Mouse (Mus musculus) neural tube, embryonic 15.5 days (tissue): ENCODE results near the gene Ces4a. TPM values are rescaled to one million over a fixed set of nuclear protein-coding genes. Genes with fewer than 3 reads are reported as not detected.

ENCODE experiments used
- ATAC-seq: fragments of 200-750 bp; cut with Nextera tagmentation; 2 replicates; pipeline ENCODE4 v1.8.0; 2017; ENCODE audit warnings: mild to moderate bottlenecking, moderate TSS enrichment, moderate library complexity; ENCODE audit not compliant: low FRiP score
- H3K27ac ChIP-seq: fragments of 300-500 bp; sonication (generic); replicated peaks from 2 replicates; pipeline ENCODE4 v1.5.1; 2015; ENCODE audit warnings: mild to moderate bottlenecking, inconsistent platforms
- H3K27me3 ChIP-seq: fragments of 300-500 bp; sonication (generic); replicated peaks from 2 replicates; pipeline ENCODE4 v1.6.1; 2015; ENCODE audit warnings: inconsistent platforms
- H3K36me3 ChIP-seq: fragments of 300-500 bp; sonication (generic); 2 replicates; pipeline ENCODE4 v1.6.1; 2015; ENCODE audit warnings: inconsistent platforms
- H3K4me1 ChIP-seq: fragments of 300-500 bp; sonication (generic); 2 replicates; pipeline ENCODE4 v1.6.1; 2015; ENCODE audit warnings: inconsistent platforms
- H3K4me2 ChIP-seq: fragments of 300-500 bp; sonication (generic); 2 replicates; pipeline ENCODE4 v1.6.1; 2015; ENCODE audit warnings: inconsistent platforms, mild to moderate bottlenecking, moderate library complexity
- H3K4me3 ChIP-seq: fragments of 300-500 bp; sonication (generic); replicated peaks from 2 replicates; pipeline ENCODE4 v1.5.1; 2015; ENCODE audit warnings: mild to moderate bottlenecking, inconsistent platforms
- H3K9ac ChIP-seq: fragments of 300-500 bp; sonication (generic); replicated peaks from 2 replicates; pipeline ENCODE4 v1.6.1; 2015; ENCODE audit warnings: mild to moderate bottlenecking, inconsistent platforms
- H3K9me3 ChIP-seq: fragments of 300-500 bp; sonication (generic); replicated peaks from 2 replicates; pipeline ENCODE4 v1.6.1; 2016; ENCODE audit warnings: inconsistent platforms
- WGBS: fragments of 180-500 bp; shearing (Covaris S2); methylation state at CpG from one replicate; pipeline ENCODE4 v1.1.7; 2015; ENCODE audit warnings: mixed read lengths; 5-methylcytosine and 5-hydroxymethylcytosine counted together
- polyA plus RNA-seq: library from polyadenylated mRNA; unstranded; fragments of >200 nt; fragmentation: Nextera tagmentation; extraction: Ambion mirVana; gene quantifications from 2 replicates; pipeline ENCODE4 v1.2.1, GENCODE M21; 2015

The Ces4a gene
- polyA plus RNA-seq, 1 experiment from 2014 or later = 0.18 TPM

DNA sequence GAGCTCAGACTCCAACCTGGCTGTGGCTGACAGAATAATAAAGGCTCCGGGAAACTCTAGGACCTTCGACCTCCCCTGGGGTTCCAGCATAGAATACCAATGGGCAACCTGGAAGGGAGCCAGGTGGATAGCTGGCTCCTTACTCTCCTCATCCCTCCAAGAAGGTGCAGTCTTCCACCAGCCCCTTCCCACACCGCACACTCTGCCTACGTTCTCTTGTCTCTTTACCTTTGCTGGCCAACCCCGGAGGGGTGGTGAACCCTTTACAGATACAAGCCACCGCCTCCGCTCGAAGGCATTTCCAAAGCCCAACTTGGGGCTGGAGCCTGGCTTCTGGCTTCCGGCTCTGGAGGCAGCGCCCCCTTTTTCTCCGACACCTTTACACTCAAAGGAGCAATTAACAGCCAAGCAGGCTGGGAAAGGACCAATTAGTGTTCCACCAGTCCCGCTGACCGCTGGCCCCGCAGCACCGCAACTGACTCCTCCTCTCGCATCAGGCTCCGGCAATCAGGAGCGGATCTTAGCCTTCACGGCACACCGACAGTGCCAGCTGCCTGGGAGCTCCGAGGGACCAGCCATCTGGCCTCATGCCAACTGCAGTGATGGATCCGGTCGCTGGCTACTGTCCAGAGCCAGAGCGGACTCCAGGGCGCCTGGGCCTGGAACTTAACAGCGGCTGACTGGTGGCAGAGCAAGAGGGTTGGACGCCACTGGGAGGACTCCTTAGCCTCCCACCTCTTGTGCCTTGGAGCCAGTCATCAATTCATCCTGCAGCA is 21.2 kb downstream of the Ces4a start:
- Histone ChIP-seq H3K36me3 (no peaks in the 10 kb centered on the region), H3K4me3 (peak overlapping the region; percentile 38), H3K4me1 (peaks cover 13% of the 10 kb centered on the region), H3K27me3 (no peaks in the 10 kb centered on the region; the same call in 1 of the 2 replicates), H3K9me3 (no peaks in the 10 kb centered on the region), H3K9ac (peak overlapping the region; percentile 42), H3K27ac (peak overlapping the region; percentile 72), H3K4me2 (peak overlapping the region; percentile 67)
- peak; percentile 93 for ATAC-seq
- 2% methylated on average over 27 of the region's 27 CpGs for WGBS

DNA sequence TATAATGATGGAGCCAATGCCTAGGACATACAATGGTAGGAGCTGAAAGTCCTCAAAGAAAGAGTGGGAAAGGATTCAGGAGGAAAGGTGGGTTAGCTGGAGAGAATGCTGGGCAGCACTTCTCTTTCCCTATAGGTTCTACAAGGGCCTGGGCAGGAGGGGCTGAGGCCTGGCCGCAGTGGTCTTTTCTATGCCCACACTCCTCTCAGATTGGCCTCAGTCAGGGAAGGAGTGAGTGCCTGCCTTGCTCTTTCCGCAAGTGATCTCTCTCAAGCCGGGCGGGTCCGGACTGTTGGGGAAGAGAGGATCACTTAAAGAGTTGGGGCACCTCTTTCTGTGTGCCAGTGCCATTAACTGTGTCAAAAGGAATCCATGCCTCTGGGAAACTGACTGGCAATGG is 22.7 kb downstream of the Ces4a start:
- Histone ChIP-seq H3K36me3 (no peaks in the 10 kb centered on the region), H3K4me1 (peaks cover 13% of the 10 kb centered on the region), H3K4me3 (no peak overlapping the region), H3K9me3 (no peaks in the 10 kb centered on the region), H3K9ac (no peak overlapping the region), H3K4me2 (no peak overlapping the region), H3K27me3 (no peaks in the 10 kb centered on the region; the same call in 1 of the 2 replicates), H3K27ac (no peak overlapping the region)
- ATAC-seq = no peak
- 90% methylated on average over 5 of the region's 5 CpGs for WGBS

DNA sequence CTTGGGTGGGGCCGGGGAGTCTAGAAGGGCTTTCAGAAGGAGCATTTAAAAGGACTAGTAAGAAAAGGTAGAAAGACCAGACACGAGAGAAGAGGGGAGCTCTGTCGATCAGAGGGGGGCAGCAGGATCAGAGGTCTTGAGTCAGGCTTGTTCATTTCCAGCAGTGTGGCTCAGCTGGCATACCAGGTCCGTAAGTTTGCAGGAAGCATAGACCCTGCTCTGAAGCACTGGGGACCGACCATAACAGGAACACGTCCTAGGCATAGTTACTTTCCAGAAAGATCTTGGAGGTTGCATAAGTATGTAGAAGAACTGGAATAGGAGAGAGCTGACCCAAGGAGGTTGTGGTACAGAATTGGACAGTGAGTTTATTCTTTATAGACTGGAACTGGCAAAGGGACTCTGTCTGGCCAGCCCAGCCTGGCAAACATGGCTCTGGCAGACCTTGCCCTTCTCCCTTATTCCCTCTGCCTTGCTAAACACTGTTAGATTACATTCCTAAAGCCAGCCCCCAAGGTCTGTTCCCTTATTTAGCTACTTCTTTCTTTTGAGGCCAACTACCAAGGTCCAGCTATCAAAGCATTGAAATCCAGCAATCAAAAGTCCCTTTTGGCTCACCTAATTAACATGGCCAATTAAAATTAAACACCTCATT is 23.6 kb downstream of the Ces4a start:
- no peak overlapping the region for H3K9ac ChIP-seq
- H3K27ac ChIP-seq = no peak overlapping the region
- H3K27me3 ChIP-seq = no peaks in the 10 kb centered on the region; the same call in 1 of the 2 replicates
- WGBS = 84% methylated on average over 6 of the region's 6 CpGs
- no peak overlapping the region for H3K4me3 ChIP-seq
- peaks cover 13% of the 10 kb centered on the region for H3K4me1 ChIP-seq
- no peaks in the 10 kb centered on the region for H3K36me3 ChIP-seq
- no peaks in the 10 kb centered on the region for H3K9me3 ChIP-seq
- no peak for ATAC-seq
- no peak overlapping the region for H3K4me2 ChIP-seq

DNA sequence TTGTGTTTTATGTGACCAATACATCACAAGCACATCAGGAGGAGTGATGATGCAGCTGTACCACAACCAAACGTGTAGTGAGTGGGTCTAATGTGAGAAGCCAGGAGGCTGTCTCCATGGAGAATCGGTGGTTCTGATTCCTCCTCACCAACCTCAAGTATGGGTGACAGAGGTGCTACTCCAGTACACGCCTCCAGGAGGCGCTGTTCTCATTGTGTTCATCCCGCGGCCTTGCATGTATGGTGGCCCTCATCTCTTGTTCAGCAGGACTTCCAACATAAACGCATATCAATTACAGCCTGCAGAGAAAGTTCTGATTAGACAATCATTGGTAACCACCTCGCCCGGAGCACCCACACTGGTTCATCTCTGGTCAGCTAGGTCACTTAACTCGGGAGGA is 26.0 kb downstream of the Ces4a start:
- H3K27me3 ChIP-seq = no peaks in the 10 kb centered on the region; the same call in 1 of the 2 replicates
- H3K4me2 ChIP-seq = no peak overlapping the region
- WGBS = 60% methylated on average over 10 of the region's 10 CpGs
- peaks cover 8% of the 10 kb centered on the region for H3K4me1 ChIP-seq
- H3K36me3 ChIP-seq = no peaks in the 10 kb centered on the region
- no peaks in the 10 kb centered on the region for H3K9me3 ChIP-seq
- H3K9ac ChIP-seq = no peak overlapping the region
- no peak overlapping the region for H3K27ac ChIP-seq
- no peak overlapping the region for H3K4me3 ChIP-seq
- ATAC-seq = no peak

DNA sequence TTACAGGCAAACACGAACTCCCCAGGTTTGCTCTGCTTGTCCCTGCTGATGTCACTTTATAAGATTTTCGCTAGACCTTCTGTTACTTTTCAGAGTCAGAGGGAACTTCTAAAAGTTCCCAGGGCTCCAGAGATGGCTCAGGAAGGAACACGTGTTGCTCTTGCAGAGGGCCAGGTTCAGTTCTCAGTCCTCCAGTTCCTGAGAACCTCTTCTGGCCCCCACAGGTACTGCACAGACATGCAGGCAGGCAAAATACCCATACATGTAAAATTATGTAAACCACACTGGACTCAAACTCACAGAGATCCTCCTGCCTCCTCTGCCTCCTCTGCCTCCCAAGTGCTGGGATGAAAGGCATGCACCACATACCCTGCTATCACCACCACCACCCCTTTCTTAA is 26.5 kb downstream of the Ces4a start:
- no peak overlapping the region for H3K4me2 ChIP-seq
- H3K4me3 ChIP-seq = no peak overlapping the region
- H3K36me3 ChIP-seq = no peaks in the 10 kb centered on the region
- H3K27me3 ChIP-seq = no peaks in the 10 kb centered on the region; the same call in 1 of the 2 replicates
- WGBS = 85% methylated on average over 3 of the region's 3 CpGs
- ATAC-seq = no peak
- H3K27ac ChIP-seq = no peak overlapping the region
- H3K9ac ChIP-seq = no peak overlapping the region
- no peaks in the 10 kb centered on the region for H3K9me3 ChIP-seq
- peaks cover 3% of the 10 kb centered on the region for H3K4me1 ChIP-seq

DNA sequence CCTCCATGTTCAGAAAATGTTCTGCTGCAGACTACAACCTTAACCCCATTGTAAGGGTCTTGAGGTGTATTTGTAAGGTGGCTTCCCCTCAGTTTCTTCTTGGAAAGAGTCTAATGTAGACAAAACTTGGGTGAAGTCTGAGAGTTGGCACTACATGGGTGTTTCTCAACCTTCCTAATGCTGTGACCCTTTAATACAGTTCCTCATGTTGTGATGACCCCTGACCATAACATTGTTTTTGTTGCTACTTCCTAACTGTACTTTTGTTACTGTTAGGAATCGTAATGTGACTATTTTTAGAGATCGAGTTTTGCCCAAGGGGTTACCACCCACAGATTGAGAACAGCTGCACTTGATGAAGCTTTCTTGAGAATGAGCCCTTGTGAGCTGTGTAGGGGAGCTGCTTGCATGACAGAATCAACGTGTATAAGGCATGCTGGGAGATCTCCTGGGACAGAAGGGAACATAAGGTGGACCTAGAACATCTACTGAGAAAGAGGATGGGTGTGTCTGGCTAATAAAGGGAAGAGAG is 29.6 kb downstream of the Ces4a start:
- Histone ChIP-seq H3K4me2 (no peak overlapping the region), H3K36me3 (no peaks in the 10 kb centered on the region), H3K4me3 (no peak overlapping the region), H3K9ac (no peak overlapping the region), H3K27ac (no peak overlapping the region), H3K27me3 (no peaks in the 10 kb centered on the region; the same call in 1 of the 2 replicates), H3K4me1 (no peaks in the 10 kb centered on the region), H3K9me3 (no peaks in the 10 kb centered on the region)
- ATAC-seq = no peak
- WGBS = 61% methylated on average over 3 of the region's 3 CpGs

DNA sequence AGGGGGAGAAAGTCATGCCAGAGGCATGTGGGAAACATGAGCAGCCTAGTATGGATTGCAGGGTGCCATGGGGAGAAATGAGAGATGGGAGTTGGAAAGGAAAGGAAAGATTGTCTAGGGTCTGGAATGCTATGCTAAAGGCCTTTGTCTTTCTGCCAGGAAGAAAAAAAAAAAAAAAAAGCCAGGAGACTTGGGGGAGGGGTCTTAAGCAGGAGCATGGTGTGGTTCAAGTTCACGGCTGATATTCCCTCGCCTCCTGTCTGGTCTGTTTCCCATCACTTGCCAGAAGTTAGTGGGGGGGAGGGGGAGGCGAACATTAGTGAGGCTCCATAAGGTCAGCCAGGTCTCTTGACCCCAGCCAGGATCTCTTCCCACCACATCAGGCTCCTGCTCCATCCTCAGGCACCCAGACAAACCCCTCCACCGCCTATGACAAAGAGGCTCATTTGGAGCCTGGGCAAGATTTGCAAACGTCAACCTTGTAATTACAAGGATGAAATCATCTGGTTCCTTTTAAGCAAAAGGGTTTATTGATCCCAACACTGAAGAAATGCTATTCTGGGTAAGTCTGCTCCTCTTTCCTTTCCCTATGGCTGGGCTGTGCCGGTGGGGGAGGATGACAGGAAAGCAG is 32.8 kb downstream of the Ces4a start:
- Histone ChIP-seq H3K4me1 (no peaks in the 10 kb centered on the region), H3K9me3 (no peaks in the 10 kb centered on the region), H3K27ac (no peak overlapping the region), H3K36me3 (no peaks in the 10 kb centered on the region), H3K9ac (no peak overlapping the region), H3K4me3 (no peak overlapping the region), H3K27me3 (no peaks in the 10 kb centered on the region), H3K4me2 (no peak overlapping the region)
- WGBS = 38% methylated on average over 6 of the region's 6 CpGs
- ATAC-seq = no peak

DNA sequence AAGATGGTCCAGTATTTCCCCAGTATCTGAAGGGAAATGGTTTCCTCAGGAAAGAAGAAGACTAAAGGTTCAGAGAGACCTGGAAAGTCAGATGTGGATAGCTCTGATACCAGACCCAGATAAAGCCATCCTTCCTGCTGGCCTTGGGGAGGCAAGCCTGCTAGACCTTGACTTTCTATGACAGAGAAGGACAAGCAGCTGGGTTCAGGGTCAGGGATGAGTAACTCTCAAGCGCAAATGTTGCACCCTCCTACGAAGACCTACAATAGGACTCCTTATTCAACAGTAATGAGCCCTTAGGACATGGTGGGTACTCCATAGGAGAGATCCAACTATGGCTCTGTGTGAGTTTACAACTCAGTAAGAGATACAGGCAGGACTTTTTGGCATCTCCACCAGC is 33.6 kb downstream of the Ces4a start:
- Histone ChIP-seq H3K4me2 (no peak overlapping the region), H3K9ac (no peak overlapping the region), H3K27me3 (no peaks in the 10 kb centered on the region), H3K4me3 (no peak overlapping the region), H3K36me3 (no peaks in the 10 kb centered on the region), H3K9me3 (no peaks in the 10 kb centered on the region), H3K4me1 (peaks cover 3% of the 10 kb centered on the region; the same call in 1 of the 2 replicates), H3K27ac (no peak overlapping the region)
- 83% methylated on average over 2 of the region's 2 CpGs for WGBS
- ATAC-seq = no peak

DNA sequence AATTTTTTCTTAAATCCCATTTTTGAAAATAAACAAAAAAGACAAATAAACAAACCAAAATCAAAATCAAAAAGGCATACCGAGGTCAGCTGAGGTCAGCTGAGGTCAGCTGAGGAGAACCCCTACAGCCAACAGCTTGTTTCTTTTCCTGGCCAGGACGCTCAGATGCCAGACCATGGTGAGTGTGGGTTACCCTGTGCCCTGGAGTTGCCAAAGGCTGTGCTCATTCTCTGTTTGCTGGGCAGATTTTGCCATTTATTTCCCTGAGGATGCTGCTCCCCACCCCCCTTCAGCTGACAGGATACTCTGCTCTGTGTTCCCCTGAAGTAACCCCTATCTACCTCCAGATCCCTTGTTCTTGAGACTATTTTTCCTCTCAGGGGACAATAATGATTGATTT is 35.5 kb downstream of the Ces4a start:
- Histone ChIP-seq H3K9ac (no peak overlapping the region), H3K9me3 (no peaks in the 10 kb centered on the region), H3K4me3 (no peak overlapping the region), H3K36me3 (no peaks in the 10 kb centered on the region), H3K4me1 (peaks cover 7% of the 10 kb centered on the region), H3K27ac (no peak overlapping the region), H3K27me3 (no peaks in the 10 kb centered on the region), H3K4me2 (no peak overlapping the region)
- WGBS = 88% methylated on average over 2 of the region's 2 CpGs
- no peak for ATAC-seq

DNA sequence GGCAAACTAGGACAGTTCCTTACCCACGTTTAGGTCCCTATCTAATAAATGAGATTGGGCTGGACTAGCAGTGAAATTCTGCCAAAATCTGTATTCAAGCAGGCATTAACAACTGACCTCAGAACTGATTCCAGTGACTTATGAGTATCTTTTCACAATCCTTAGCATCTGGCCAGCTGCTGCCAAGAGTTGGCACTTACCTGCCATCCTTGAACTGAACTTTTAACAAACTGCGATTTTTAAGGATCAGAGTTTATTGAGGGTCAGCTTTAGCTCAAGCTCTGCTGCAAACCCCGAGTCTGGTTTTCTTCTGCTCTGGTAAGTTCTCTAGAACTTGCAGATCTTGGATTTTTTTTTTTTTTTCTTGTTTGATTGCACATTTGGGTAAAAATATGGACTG is 38.0 kb downstream of the Ces4a start:
- H3K9me3 ChIP-seq = no peaks in the 10 kb centered on the region
- H3K27me3 ChIP-seq = no peaks in the 10 kb centered on the region
- 52% methylated on average over 3 of the region's 3 CpGs for WGBS
- peaks cover 18% of the 10 kb centered on the region for H3K4me1 ChIP-seq
- no peaks in the 10 kb centered on the region for H3K36me3 ChIP-seq
- ATAC-seq = no peak
- H3K27ac ChIP-seq = no peak overlapping the region
- peak overlapping the region; percentile 76; the same call in 1 of the 2 replicates for H3K4me2 ChIP-seq
- no peak overlapping the region; the same call in 1 of the 2 replicates for H3K4me3 ChIP-seq
- no peak overlapping the region for H3K9ac ChIP-seq

DNA sequence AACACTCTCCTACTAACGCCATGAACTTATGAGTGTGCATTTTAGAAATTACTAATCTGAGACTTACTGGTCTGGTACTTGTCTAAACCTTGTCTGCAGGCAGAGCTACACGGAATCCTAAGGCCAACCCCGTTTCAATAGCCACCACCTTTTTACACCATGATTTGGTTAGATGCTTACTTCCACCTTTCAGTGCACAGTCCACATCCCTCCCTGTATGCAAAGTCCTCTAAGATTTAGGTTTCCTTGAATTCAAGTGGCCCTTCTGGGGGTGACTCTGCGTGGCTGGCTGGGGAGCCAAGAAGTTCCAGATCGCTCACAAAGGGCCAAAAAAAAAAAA is 38.4 kb downstream of the Ces4a start:
- WGBS = 3% methylated on average over 5 of the region's 5 CpGs

More for the DNA sequence above, 38.4 kb downstream of the Ces4a start:
- peak overlapping the region; percentile 76 for H3K4me2 ChIP-seq
- H3K36me3 ChIP-seq = no peaks in the 10 kb centered on the region
- peaks cover 18% of the 10 kb centered on the region for H3K4me1 ChIP-seq
- H3K4me3 ChIP-seq = peak overlapping the region; percentile 93
- H3K9ac ChIP-seq = peak overlapping the region; percentile 53
- H3K9me3 ChIP-seq = no peaks in the 10 kb centered on the region
- H3K27me3 ChIP-seq = no peaks in the 10 kb centered on the region
- H3K27ac ChIP-seq = peak overlapping the region; percentile 93
- peak; percentile 23; the same call in 1 of the 2 replicates for ATAC-seq
